Mouse (Mus musculus) forebrain, postnatal 0 days (tissue): ENCODE measurements around the gene Ralgapa1. TPM values are rescaled to one million over a fixed set of nuclear protein-coding genes. Genes with fewer than 3 reads are reported as not detected.
A peak's percentile ranks its signal among the peaks of the same experiment; 100 is the strongest.
"Not testable (repeated sequence)": the region's sequence is repeated elsewhere in the genome, so short reads cannot be mapped to it uniquely, and the experiment has no call there.

Experiments
- ATAC-seq: fragments of 200-750 bp; cut with Nextera tagmentation; 2 replicates; pipeline ENCODE4 v1.8.0; 2017; ENCODE audit warnings: mild to moderate bottlenecking, moderate library complexity
- DNase-seq: peaks from one replicate; pipeline ENCODE4 v3.0.0-alpha.2; 2015
- H3K27ac ChIP-seq: fragments of 300-500 bp; sonication (generic); 2 replicates; pipeline ENCODE4 v1.5.1; 2014; ENCODE audit warnings: low read depth, mild to moderate bottlenecking, antibody characterized with exemption, low read length, moderate library complexity, mixed read lengths
- H3K27me3 ChIP-seq: fragments of 300-500 bp; sonication (generic); 2 replicates; pipeline ENCODE4 v1.6.1; 2014; ENCODE audit warnings: mild to moderate bottlenecking, low read length, mixed read lengths; ENCODE audit not compliant: insufficient read depth
- H3K36me3 ChIP-seq: fragments of 300-500 bp; sonication (generic); 2 replicates; pipeline ENCODE4 v1.6.1; 2014; ENCODE audit warnings: mild to moderate bottlenecking, moderate library complexity; ENCODE audit not compliant: insufficient read depth
- H3K4me1 ChIP-seq: fragments of 300-500 bp; sonication (generic); 2 replicates; pipeline ENCODE4 v1.6.1; 2014; ENCODE audit warnings: antibody characterized with exemption; ENCODE audit not compliant: insufficient read depth
- H3K4me2 ChIP-seq: fragments of 300-500 bp; sonication (generic); 2 replicates; pipeline ENCODE4 v1.6.1; 2014; ENCODE audit warnings: low read depth, mild to moderate bottlenecking, moderate library complexity
- H3K4me3 ChIP-seq: fragments of 300-500 bp; sonication (generic); 2 replicates; pipeline ENCODE4 v1.5.1; 2014; ENCODE audit warnings: low read depth, low read length, mixed read lengths
- H3K9ac ChIP-seq: fragments of 300-500 bp; sonication (generic); 2 replicates; pipeline ENCODE4 v1.6.1; 2014; ENCODE audit warnings: mild to moderate bottlenecking
- H3K9me3 ChIP-seq: fragments of 300-500 bp; sonication (generic); 2 replicates; pipeline ENCODE4 v1.6.1; 2016; ENCODE audit warnings: low read length
- CTCF ChIP-seq: sonication (generic); IDR thresholded peaks from 2 replicates; pipeline ENCODE4 v1.5.1; 2016; ENCODE audit warnings: antibody characterized with exemption, control low read depth, low read depth
- WGBS: fragments of 180-500 bp; shearing (Covaris S2); extraction: QIAGEN DNeasy Blood & Tissue Kit; methylation state at CpG from one replicate; pipeline ENCODE4 v1.1.7; 2014; 5-methylcytosine and 5-hydroxymethylcytosine counted together
- microRNA-seq, 2 experiments: library from miRNA; unstranded; fragments of <30 nt; microRNA quantifications; one replicate each; pipeline ENCODE4; 2016
- polyA plus RNA-seq: library from polyadenylated mRNA; unstranded; fragments of >200 nt; fragmentation: Nextera tagmentation; extraction: Ambion mirVana; gene quantifications from 2 replicates; pipeline ENCODE4 v1.2.1, GENCODE M21; 2015
- total RNA-seq: library from RNA; depleted of rRNA; stranded (reverse); fragments of >200 nt; gene quantifications from 2 replicates; pipeline ENCODE4 v1.2.3, GENCODE M21; 2014; rRNA removed

Gene Ralgapa1
- total and polyA plus RNA-seq, 2 experiments from 2014 or later: 14.8 to 107 TPM

- 95% methylated on average over 19 of the region's 19 CpGs for WGBS
- Histone ChIP-seq H3K9ac (no peak within 1 kb of the TSS), H3K4me2 (no peak within 1 kb of the TSS), H3K27me3 (no peaks in the 10 kb centered on the region), H3K9me3 (no peaks in the 10 kb centered on the region), H3K4me1 (no peaks in the 10 kb centered on the region), H3K4me3 (no peak within 1 kb of the TSS), H3K27ac (no peak within 1 kb of the TSS), H3K36me3 (no peaks in the 10 kb centered on the region)
- TF ChIP-seq CTCF: no peak
- DNase-seq: no peak
- ATAC-seq: no peak
These were observed 255.8 kb downstream of the Ralgapa1 start, which contains the start of gene Aldoart2 for GRCm38 (mm10) chr12:55565206-55565605. Aldoart2 (plus strand) TSS chr12:55565239.

GRCm38 (mm10) chr12:55564187-55564963 is 256.6 kb downstream of the Ralgapa1 start:
- DNase-seq (no peak), ATAC-seq (no peak)
- H3K4me2 ChIP-seq: no peak overlapping the region
- no peaks in the 10 kb centered on the region for H3K36me3 ChIP-seq
- no peaks in the 10 kb centered on the region for H3K9me3 ChIP-seq
- H3K4me3 ChIP-seq: no peak overlapping the region
- no peak for TF ChIP-seq CTCF
- no peaks in the 10 kb centered on the region for H3K4me1 ChIP-seq
- WGBS: 91% methylated on average over 9 of the region's 9 CpGs
- H3K9ac ChIP-seq: no peak overlapping the region
- H3K27ac ChIP-seq: no peak overlapping the region
- H3K27me3 ChIP-seq: no peaks in the 10 kb centered on the region

- ATAC-seq (no peak), DNase-seq (no peak)
- Histone ChIP-seq H3K27me3 (no peaks in the 10 kb centered on the region), H3K4me3 (no peak overlapping the region), H3K36me3 (no peaks in the 10 kb centered on the region), H3K27ac (no peak overlapping the region), H3K4me1 (no peaks in the 10 kb centered on the region), H3K4me2 (no peak overlapping the region), H3K9ac (no peak overlapping the region), H3K9me3 (no peaks in the 10 kb centered on the region)
- TF ChIP-seq CTCF: no peak
- WGBS: 92% methylated on average over 3 of the region's 3 CpGs
These were observed 257.2 kb downstream of the Ralgapa1 start for GRCm38 (mm10) chr12:55563742-55564141.

- 13% methylated on average over 19 of the region's 19 CpGs for WGBS
- 0 out of 2 replicates have a peak overlapping the region, but pooled peaks have one; percentile 10 for H3K4me3 ChIP-seq
- H3K4me2 ChIP-seq: peak overlapping the region; percentile 40
- no peaks in the 10 kb centered on the region for H3K4me1 ChIP-seq
- no peaks in the 10 kb centered on the region for H3K27me3 ChIP-seq
- H3K27ac ChIP-seq: no peak overlapping the region
- no peaks in the 10 kb centered on the region for H3K36me3 ChIP-seq
- no peaks in the 10 kb centered on the region for H3K9me3 ChIP-seq
- H3K9ac ChIP-seq: no peak overlapping the region
- ATAC-seq: no peak
- no peak for TF ChIP-seq CTCF
- DNase-seq: no peak
These were observed 260.8 kb downstream of the Ralgapa1 start for GRCm38 (mm10) chr12:55560025-55560690.

- Histone ChIP-seq H3K9me3 (no peaks in the 10 kb centered on the region), H3K4me1 (no peaks in the 10 kb centered on the region), H3K27me3 (no peaks in the 10 kb centered on the region), H3K27ac (no peak overlapping the region), H3K4me2 (no peak overlapping the region), H3K9ac (no peak overlapping the region), H3K36me3 (no peaks in the 10 kb centered on the region), H3K4me3 (no peak overlapping the region)
- TF ChIP-seq CTCF: no peak
- ATAC-seq (no peak), DNase-seq (no peak)
- WGBS: 91% methylated on average over 12 of the region's 12 CpGs
These were observed 261.6 kb downstream of the Ralgapa1 start for GRCm38 (mm10) chr12:55559184-55559855.

GRCm38 (mm10) chr12:55557866-55558265 is 263.1 kb downstream of the Ralgapa1 start:
- no peak for DNase-seq
- ATAC-seq: no peak
- no peak for TF ChIP-seq CTCF
- WGBS: 70% methylated on average over 6 of the region's 6 CpGs
- no peaks in the 10 kb centered on the region for H3K4me1 ChIP-seq
- H3K36me3 ChIP-seq: no peaks in the 10 kb centered on the region
- no peaks in the 10 kb centered on the region for H3K27me3 ChIP-seq
- no peaks in the 10 kb centered on the region for H3K9me3 ChIP-seq
- H3K27ac ChIP-seq: no peak overlapping the region
- no peak overlapping the region for H3K4me3 ChIP-seq
- no peak overlapping the region for H3K4me2 ChIP-seq
- H3K9ac ChIP-seq: no peak overlapping the region

- not testable (repeated sequence) for DNase-seq, H3K9me3 ChIP-seq
These were observed 266.1 kb downstream of the Ralgapa1 start for GRCm38 (mm10) chr12:55554901-55555300.

More at GRCm38 (mm10) chr12:55554901-55555300, 266.1 kb downstream of the Ralgapa1 start:
- H3K36me3 ChIP-seq, H3K9ac ChIP-seq, H3K4me3 ChIP-seq, H3K27ac ChIP-seq, ATAC-seq, H3K27me3 ChIP-seq, H3K4me1 ChIP-seq, H3K4me2 ChIP-seq: not testable (repeated sequence)
- WGBS: 81% methylated on average over 6 of the region's 6 CpGs

Small RNA genes lying within 50 kb of the gene (microRNA-seq; reads per million reads assigned to microRNA genes)
- gene Gm23394: 2.4 to 3.1 reads per million in 2 experiments

Other genes starting within 250 kb of the Ralgapa1 start
- 0.85 and 3.7 TPM in 2 replicates for gene Insm2, start 221.7 kb downstream of the Ralgapa1 start, total RNA-seq
- gene Insm2, start 221.7 kb downstream of the Ralgapa1 start, polyA plus RNA-seq: 0.83 and 1.2 TPM in 2 replicates
- gene Brms1l, start 15.2 kb upstream of the Ralgapa1 start, total RNA-seq: 48.0 and 52.9 TPM in 2 replicates
- 38.0 and 45.5 TPM in 2 replicates for gene Brms1l, start 15.2 kb upstream of the Ralgapa1 start, polyA plus RNA-seq